Mouse (Mus musculus) cerebellum, adult 2 months (tissue): ENCODE results near the gene Pde9a.

Experiments used
- CTCF ChIP-seq: fragments of 200-500 bp; IDR thresholded peaks from 2 replicates; pipeline ENCODE4 v1.5.1; 2011; ENCODE audit warnings: low read depth, mild to moderate bottlenecking, control low read depth, low read length, moderate library complexity, borderline replicate concordance; ENCODE audit not compliant: insufficient read depth
- POLR2A ChIP-seq: fragments of 200-500 bp; IDR thresholded peaks from 2 replicates; pipeline ENCODE4 v1.6.1; 2011; ENCODE audit warnings: low read length, control low read depth, borderline replicate concordance; ENCODE audit not compliant: insufficient read depth

DNA sequence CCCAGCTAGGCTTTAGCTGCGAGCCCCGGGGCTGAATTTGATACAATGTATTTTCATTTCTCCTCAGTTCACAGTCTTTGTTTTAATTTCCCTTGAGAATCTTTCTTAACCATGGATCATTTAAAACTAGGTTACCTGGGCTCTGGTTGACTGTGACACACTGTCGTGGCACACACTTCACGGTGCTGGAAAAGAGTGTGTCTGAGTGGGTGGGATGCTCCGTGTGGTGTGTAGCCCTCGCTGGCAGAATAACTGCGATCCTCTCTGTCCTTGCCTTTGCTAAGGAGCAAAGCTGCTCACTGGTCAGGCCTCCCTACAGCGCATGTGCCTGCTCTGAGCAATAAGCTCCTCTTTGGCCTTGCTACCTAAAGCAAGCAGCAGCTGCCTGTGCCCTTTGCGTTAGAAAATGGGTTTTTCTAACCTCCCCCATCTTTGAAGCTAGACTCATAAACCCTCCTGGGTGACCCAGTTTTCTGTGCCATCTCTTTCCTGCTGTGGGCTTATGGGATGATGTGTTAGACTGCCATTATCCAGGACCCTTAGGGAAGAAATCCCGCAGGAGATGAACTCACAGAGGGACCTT is 100.7 kb downstream of the Pde9a start:
- TF ChIP-seq CTCF, result no peak
- TF ChIP-seq POLR2A, result no peak
